Mouse (Mus musculus): ENCODE results near the gene Adgrl3. TPM values are rescaled to one million over a fixed set of nuclear protein-coding genes. Genes with fewer than 3 reads are reported as not detected.

The Adgrl3 gene
- total RNA-seq, 4 experiments from 2014 or later = 3.3 to 10.2 (median 6.3) TPM

DNA sequence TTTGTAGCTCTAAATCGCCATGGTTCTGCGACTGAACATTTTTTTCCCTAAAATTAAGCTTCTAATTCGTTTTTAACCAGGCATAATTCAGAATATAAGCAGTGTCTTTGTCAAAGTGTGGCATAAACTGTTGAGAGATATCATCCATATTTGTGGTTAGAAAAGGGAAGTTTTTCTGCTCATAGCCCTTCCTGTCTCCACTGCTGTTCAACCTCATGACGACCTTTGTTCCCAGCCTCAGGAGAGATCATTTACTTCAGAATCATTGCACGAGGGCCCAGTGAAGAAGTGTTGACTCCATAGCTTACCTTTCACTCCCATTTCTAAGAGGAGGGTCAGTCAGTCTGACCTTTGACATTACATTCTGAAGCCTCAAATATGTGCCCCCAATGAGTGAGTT is 56.4 kb downstream of the Adgrl3 start:
- DNase-seq = no peak

DNA sequence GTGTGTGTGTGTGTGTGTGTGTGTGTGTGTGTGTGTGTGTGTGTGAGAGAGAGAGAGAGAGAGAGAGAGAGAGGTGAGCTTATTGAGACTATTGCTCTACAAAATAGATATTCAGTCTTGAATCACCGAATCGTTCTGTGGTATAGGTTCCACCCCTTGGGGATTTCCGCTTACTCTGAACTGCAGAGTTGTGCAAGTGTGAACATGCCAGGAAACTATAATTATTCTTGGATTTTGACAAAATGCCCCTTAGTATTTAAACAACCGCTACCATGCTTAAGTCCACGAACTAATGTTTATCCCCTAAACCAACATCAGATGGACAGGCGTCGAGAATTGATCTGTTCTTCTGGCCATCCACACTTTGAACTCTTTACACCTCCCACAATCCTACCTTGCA is 57.1 kb downstream of the Adgrl3 start:
- no peak for DNase-seq

DNA sequence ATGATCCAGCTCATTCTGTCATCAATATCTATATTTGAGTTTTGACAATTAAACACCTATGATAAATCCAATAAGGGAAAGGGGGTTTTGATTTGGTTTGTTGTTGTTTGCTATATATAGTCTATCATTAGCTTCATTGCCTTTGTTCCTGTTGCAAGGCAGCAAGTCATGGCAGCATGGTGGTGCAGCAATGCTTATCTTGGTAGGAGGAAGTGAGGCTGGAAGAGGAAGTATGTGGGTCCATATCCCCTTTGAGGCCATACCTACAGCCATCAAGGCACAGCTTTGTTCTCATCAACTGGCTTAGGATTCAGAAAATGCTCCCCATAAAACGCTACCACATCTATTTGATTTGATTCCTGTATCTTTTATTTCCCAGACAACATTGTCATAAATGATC is 58.1 kb downstream of the Adgrl3 start:
- no peak for DNase-seq

DNA sequence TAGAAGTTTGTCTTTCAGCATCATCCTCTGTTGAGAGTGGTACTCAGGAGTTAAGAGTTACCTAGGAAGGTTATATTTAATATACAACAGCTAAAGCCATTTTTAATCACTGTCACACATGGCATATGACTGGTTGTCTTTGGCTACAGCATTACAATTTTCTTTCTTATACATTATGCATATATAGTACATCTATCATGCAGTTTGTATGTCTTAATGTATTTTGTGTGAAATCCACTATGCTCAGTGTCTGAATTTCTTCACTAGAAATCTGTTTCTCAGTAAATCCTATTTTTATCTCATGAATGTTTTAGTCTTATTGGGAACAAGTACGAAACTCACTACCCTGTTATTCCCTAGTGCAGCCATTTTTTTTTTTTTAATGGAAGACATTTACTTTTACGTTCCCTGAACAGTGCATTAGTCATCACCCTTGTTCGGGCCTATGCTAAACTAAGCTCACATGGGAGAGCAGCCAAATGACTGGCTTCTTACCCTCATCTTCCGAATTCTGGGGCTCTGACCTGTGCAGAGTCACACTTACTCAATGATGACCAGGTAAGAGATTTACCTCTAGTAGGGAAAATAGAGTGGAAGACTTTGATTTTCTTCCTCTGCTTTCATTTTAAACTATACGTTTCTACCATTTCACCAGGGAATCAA is 63.9 kb downstream of the Adgrl3 start:
- no peak for DNase-seq

DNA sequence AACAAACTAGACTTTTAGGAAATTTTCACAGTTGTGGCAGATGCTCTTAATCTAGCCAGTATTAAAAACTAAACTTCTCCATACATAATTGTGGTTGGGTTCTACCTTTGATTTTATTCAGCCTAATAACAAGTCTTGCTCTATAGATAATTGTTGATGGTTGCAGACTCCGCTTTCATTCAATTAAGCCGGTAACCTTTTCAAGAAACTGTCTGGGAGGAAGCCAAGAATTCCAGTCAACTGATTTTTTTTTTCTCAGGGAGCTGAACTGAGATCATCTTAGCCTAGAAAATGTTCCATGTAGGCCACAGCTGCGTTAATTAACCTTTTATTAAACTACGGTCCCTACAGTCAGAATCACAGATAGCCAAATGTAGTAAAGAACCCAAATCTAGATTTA is 65.2 kb downstream of the Adgrl3 start:
- DNase-seq = no peak

DNA sequence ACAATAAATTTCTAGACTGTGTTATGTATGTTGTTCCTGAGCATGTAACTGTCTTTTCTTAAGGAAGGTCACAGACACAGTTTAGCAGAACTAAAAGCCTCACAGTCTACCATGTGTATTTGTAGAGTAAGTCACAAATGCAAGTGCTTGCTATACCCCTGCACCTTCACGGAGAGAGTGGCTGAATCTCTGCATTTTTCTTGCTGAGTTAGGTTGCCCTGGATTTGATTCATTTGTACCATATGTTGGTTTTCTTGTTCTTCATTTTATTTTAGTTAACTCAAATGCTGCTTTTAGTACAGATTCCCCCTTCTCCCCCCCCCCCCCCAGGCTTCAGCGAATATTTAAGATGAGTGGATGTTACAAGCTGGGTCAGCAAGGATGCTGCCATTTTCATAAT is 68.7 kb downstream of the Adgrl3 start:
- no peak for DNase-seq

DNA sequence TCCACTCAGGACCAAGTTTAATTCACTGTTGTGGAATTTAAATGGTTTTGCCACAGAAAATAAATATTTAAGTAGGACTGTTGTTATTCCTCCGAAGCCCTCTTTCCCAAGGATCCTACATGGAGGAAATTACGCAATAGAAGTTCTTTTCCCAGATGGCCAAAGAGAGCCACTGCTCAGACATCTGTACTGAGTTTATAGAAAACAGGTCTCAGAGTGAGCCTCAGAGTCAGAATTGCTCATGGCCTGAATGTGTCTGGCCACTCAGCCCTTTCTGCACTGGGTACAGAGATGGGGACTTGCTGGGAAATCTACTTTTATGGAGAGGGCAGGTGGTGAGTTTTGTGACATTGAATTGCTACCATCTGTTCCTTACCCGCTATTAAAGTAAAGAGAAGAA is 74.7 kb downstream of the Adgrl3 start:
- DNase-seq = no peak

DNA sequence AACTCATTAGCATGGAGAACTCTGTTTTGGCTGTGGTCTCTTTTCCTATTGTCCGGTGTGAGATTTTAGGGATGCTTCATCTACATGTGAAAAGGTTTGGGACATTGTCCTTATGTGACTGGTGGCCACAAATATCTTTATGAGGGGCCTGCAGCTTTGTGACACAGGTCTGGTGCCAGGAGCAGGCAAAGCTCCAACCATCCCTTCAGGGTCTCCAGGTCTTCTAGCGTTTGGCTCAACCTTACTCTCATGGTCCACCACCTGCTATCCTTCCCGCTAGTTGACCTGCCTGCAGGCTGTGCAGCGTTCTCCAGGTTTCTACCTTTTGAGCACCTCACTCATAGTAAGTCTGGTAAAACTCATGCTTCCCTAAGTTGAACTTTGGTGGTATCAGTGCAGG is 77.2 kb downstream of the Adgrl3 start:
- DNase-seq = no peak

DNA sequence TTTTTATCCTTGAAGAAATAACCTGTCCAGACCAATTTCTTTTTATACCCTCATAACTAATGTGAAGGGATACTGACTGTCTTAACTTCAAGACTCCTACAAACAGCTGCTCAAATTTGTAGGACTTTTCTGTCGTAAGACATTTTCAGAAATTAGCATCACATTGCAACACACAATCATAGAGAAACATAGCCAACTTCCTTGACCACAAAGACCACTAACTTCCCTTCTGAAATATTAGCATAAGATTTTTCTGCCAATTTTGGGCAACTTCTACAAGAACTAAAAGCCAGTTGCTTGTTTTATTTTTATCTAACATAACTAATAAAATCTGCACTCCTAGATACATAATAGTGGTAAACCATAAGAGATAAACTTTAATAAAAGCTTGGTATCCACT is 87.5 kb downstream of the Adgrl3 start:
- DNase-seq = no peak

DNA sequence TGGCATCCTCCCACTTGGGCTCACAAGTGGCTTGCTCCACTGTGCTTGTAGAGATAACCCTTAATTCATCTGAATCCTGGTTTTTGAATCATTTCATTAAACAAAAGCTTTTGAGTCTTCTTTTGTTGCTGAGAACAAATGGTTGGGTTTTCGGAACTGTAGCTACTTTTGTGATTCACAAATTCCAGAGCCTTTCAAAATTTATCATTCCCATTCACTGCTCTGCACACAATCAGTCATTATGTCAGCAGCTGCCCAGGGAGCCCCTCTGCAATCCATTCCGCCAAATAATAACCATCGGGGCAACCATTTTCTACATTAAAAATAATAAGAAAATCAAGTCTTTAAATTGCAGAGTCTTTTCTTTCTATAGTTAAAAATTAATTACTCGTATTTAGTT is 104.5 kb downstream of the Adgrl3 start:
- no peak for DNase-seq

DNA sequence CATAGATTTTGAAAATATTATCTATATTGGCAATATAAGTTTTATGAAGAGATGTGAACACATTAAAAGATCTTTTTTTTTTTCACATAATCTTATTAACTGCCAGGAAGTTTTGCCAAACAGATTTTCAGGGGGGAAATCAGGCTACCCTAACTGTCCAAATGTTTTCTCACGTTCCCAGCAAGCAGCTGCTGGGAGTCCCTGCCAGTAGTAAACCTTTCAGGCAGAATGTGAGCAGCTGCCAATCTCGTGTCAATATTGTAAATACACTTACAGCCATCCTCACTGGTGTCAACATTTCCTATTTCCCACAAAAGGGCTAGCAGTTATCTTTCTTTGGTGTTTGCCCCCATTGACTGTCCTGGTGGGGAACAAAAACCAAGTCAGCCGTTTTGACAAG is 107.7 kb downstream of the Adgrl3 start:
- DNase-seq = no peak

DNA sequence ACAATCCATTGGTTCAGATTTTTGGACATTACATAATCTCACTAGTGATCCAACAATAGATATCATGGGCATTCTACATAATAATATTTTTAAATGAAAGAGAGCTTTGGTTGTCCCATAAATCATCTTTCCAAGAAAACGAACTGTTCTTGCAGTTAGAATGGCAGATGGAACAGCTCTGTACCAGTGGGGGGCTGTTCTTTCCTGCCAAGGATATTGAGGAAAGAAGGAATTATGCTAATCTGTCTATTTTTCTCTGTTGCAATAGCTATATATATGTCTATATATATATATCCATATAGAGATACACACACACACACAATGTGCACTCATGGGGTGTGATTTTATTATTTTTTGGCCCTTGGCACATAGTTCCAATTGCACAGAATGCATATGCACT is 116.5 kb downstream of the Adgrl3 start:
- no peak for DNase-seq

DNA sequence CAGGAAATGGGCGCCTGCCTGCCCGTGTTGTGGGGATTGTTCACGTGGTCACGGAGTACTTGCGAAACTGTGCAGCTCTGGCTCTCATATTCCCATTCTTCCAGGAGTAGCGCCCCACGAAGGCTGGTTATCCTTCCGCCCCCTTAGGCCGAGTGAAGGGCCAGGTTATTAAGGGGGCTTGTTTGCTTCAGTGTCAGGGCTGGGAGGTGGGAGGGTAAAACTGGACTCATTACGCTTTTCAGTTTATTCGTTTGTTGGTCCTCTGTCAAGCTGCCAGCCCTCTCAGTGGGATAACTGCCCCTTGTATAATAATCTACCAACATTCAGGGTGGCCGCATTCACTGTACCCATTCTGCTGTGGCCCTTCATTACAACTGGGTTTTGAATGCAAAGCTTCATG is 135.9 kb downstream of the Adgrl3 start:
- DNase-seq = no peak

DNA sequence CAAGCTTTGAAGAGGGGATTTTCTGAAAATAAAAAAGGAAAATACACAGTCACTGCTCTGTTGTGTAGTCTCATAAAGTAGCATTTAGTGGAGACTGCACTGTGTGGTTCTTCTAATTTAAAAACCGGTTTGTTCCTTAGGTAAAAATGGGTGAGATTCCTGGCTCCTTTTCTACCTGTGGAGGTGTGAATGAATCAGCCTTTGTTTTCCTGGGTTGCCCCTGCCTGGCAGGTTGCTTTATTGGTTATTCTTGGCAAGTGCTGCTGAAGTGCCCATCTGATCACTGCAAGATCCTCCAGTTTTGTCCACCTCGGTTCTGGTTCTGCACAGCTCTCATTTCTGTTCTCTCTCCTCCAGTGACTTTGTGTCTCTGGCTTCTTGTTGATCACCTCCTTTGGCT is 136.3 kb downstream of the Adgrl3 start:
- no peak for DNase-seq

DNA sequence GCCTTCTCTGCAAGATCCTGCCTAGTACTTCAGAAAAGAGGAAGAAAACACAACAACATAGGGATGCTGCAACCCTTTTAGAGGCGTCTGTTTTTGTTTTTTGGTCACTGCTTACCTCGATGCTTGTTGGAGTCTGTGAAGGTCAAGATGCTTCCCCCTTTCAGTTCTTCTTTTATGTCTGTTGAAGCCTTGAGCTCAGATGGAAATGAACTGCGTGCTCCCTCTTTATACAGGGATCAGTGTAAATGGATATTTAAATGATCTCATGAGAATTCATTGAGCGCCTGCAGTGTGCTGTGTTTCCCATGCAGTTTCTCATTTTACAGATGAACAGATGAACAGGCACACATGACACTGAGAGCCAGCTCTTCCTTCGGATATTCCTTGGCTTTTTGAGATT is 136.9 kb downstream of the Adgrl3 start:
- DNase-seq = no peak

DNA sequence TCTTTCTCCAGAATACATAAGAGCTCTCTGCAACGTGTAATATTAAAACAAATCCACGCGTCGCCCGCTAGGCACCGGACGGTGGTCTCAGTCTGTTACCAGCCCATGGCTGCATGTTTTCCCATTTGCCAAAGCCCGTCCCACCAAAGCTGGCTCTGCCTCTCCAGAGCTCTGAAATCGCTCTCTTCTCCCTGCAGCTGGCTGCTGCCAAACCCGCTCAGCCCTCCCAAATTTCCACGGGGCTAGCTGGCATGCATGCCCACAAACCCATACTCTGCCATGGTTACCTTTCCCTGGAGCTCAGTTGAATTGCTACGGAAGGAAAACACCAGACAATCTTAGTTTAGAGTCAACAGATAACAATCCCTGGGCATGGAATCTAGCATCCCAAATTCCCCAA is 139.1 kb downstream of the Adgrl3 start:
- DNase-seq = no peak

DNA sequence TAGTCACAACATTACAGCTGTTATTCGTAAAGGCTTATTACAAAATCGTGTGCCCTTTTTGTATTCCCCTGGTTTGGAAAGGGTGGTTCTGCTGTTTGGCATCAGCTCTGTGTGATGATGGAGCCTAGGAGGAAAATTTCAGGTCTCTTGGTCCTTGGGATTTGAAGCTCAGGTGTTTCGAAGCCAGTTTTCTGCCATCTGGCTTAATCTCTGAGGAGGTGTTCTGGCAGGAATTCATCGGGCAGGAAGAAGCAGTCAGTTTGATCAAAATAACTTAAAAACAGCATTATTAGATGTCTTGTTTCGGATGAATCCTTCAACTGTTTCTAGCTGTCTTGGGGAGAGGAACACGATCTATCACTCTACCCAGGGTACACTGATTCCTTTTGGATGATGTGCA is 140.5 kb downstream of the Adgrl3 start:
- no peak for DNase-seq

DNA sequence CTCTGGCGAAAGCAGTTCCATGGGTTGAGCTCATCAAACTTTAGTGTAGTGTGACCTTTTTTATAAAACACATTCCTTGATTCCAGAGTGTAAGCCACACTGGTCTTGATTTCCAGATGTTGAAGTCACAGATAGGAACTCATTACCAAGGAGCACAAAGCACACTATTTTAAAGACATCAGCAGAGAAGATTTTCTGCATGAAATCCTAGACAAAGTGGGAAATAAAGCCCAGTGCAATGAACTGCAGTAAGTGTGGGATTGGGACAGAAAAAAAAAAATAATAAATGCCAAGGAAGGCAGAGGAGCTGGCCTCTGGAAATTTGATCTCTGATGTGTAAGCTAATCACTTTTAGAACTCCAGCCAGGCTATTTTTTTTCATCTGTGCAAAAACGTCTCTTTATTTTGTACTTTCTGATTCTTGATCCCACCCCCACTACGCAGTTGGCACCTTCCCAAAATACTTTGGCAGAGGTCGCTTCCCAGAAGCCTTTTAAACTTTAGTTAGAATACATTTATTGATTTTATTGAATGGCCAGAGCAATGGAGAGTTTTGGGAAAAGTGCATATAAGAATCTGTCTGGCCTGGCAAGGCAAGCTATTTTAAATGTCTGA is 169.0 kb downstream of the Adgrl3 start:
- no peak for DNase-seq

DNA sequence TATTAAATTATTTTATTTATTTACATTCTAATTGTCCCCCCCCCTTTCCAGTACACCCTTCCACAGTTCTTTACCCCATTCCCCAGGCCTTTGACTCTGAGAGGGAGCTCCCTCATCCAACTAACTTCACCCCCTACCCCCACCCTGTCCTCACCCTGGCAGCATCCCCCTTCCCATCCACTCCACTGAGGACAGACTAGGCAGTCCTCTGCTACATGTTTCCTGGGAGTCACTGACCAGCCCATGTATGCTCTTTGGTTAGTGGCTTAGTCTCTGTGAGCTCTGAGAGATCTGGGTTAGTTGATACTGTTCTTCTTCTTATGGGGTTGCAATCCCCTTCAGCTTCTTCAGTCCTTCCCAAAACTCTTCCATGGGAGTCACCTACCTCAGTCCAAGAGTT is 180.4 kb downstream of the Adgrl3 start:
- DNase-seq = no peak

DNA sequence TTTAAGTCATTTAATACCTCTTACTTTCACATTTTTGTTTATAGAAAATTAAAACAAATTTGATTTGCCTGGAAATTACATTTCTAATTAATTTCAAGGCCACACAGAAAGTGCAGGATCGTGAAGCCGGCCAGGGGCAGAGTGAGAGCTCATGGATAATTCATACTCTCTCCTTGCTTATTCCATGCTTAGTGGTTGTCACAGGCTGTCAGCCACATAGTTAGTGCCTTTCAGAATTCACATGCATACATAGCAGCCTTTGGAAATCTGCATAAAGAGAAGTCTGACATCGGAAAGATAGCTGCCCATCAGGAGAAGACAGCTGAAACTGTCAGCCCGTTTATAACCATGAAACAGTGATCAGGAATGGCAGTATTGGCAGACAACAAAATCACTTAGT is 181.9 kb downstream of the Adgrl3 start:
- DNase-seq = no peak

DNA sequence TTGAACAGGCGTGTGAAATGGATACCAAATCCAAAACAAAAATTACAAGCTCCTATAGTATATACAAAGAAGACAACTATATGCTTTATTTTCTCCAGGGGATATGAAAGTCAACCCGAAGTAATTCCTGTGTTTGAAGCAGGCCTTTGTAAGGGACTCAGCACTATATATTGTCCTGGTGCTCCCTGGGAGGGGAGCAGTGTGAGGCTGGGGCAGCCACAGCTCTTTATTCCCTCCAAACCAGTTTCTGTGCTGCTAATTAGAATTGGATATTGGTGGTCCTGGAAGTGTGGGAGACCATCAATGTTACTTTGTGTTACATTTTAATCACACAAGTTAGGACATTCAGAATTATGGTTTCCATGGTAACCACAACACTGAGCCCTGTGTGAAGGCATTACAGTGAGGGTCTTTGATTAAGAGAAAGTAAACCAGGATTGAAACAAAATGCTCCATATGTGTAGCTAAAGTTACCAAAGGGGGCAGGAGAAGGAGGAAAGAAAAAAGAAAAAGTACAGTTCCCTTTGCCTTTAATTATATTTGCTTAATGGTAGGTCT is 198.6 kb downstream of the Adgrl3 start:
- DNase-seq = no peak

DNA sequence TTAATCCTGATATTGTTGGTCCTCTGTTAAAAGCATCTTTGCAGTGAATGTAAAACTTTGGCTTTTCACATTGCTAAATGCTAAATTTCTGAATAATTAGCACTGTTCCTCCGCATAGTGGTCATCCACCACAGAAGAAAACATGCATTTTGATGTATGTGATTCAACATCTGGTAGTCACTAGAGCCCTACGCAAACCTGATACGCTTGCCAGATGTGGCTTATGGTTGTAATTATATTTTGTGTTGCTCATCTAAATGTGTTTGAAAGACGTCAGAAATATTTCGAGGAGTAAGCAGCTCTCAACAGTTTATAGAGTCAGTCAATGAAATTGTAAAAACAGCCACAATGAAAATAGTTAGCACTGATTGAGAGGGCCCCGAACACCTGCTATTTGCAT is 204.5 kb downstream of the Adgrl3 start:
- DNase-seq = no peak

DNA sequence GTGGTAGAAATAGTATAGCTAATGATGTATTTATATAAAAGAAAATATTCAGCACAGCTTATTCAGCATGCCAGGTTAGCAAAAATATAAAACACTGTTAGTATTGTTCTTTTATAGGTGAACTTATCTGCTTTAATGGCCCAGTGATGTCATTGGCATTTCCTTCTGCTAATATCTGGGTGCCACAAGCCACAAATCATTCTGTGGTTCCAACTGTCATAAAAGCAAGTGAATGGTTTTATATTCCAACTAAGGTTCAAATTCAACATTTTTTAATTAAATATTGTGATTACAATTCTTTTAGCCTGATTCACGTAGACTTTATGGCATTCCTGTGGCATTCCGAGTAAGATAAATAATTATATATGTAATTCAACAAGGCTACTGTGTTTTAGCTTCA is 205.5 kb downstream of the Adgrl3 start:
- DNase-seq = no peak

DNA sequence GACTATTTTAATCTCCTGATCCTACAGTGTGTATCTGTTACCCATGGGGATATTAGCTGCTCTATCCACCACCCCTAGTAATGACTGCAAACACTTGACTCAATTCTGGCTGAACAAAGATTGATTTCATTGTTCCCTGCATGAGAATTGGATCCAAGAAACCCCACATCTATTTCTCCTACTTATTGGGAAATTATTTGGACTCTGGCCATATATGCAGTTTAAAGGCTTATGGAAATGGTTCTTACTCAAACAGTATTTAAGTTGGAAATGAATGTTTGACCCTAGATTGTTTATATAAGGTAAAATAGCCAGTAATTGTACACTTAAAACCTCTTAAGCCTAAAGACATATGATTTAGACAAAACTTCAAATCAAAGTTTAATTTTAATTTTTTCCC is 207.3 kb downstream of the Adgrl3 start:
- DNase-seq = no peak

DNA sequence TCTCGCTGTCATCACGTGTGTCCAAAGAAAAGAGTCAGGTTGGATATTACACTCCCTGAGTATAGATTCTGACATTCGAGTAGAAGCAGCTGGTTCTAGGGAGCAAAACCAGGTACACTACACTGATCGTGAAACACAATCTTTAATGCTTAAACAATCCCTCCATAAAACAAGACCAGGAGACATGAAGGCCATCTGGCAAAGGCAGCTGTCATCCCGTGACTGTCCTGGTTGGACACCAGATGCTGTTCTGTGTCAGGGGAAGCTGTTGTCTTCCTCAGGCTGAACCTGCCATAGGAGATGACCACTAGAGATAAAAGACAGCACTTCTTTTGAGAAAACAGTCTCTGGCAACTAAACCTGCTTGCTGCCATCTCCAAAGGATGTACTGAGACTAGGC is 228.8 kb downstream of the Adgrl3 start:
- peak; percentile 6 for DNase-seq

Data from adrenal gland, adult 8-10 months (tissue).